Mouse (Mus musculus): ENCODE data around the gene Gm28230. TPM values are rescaled to one million over a fixed set of nuclear protein-coding genes. Genes with fewer than 3 reads are reported as not detected.

Gene Gm28230
- polyA plus RNA-seq, 1 experiment from 2014 or later, result not detected

GRCm38 (mm10) chr2:74683471-74683951 is 43.0 kb upstream of the Gm28230 start:
- H3K4me1 ChIP-seq (ENCODE audit: control insufficient read depth, insufficient read depth, low read length), result no peaks in the 10 kb centered on the region
- no peak overlapping the region for H3K4me3 ChIP-seq (ENCODE audit: low read length)
- ATAC-seq (replicated peaks; ENCODE audit: extremely low read depth, insufficient read depth, low FRiP score), result no peak
- H3K27me3 ChIP-seq (ENCODE audit: control insufficient read depth, insufficient read depth, low read length), result peaks cover 91% of the 10 kb centered on the region
- no peaks in the 10 kb centered on the region for H3K9me3 ChIP-seq (replicated peaks; ENCODE audit: control insufficient read depth, low read length)
- no peaks in the 10 kb centered on the region for H3K36me3 ChIP-seq (ENCODE audit: control insufficient read depth, insufficient read depth)
- no peak overlapping the region for H3K9ac ChIP-seq (ENCODE audit: low read length)
- no peak overlapping the region for H3K4me2 ChIP-seq (ENCODE audit: low read depth, low read length)
- WGBS, result 2% methylated on average over 18 of the region's 18 CpGs
- H3K27ac ChIP-seq (ENCODE audit: low read length), result no peak overlapping the region

GRCm38 (mm10) chr2:74684106-74684505 is 42.4 kb upstream of the Gm28230 start:
- Histone ChIP-seq H3K27me3 (ENCODE audit: control insufficient read depth, insufficient read depth, low read length) (peaks cover 89% of the 10 kb centered on the region), H3K9me3 (replicated peaks; ENCODE audit: control insufficient read depth, low read length) (no peaks in the 10 kb centered on the region), H3K27ac (ENCODE audit: low read length) (no peak overlapping the region), H3K4me1 (ENCODE audit: control insufficient read depth, insufficient read depth, low read length) (no peaks in the 10 kb centered on the region), H3K9ac (ENCODE audit: low read length) (no peak overlapping the region), H3K36me3 (ENCODE audit: control insufficient read depth, insufficient read depth) (no peaks in the 10 kb centered on the region), H3K4me3 (ENCODE audit: low read length) (no peak overlapping the region), H3K4me2 (ENCODE audit: low read depth, low read length) (no peak overlapping the region)
- WGBS, result 3% methylated on average over 12 of the region's 12 CpGs
- no peak for ATAC-seq (replicated peaks; ENCODE audit: extremely low read depth, insufficient read depth, low FRiP score)

GRCm38 (mm10) chr2:74685059-74685603 is 41.4 kb upstream of the Gm28230 start:
- Histone ChIP-seq H3K9me3 (replicated peaks; ENCODE audit: control insufficient read depth, low read length) (no peaks in the 10 kb centered on the region), H3K4me3 (ENCODE audit: low read length) (no peak overlapping the region), H3K27me3 (ENCODE audit: control insufficient read depth, insufficient read depth, low read length) (peaks cover 89% of the 10 kb centered on the region), H3K9ac (ENCODE audit: low read length) (no peak overlapping the region), H3K4me1 (ENCODE audit: control insufficient read depth, insufficient read depth, low read length) (no peaks in the 10 kb centered on the region), H3K27ac (ENCODE audit: low read length) (no peak overlapping the region), H3K36me3 (ENCODE audit: control insufficient read depth, insufficient read depth) (no peaks in the 10 kb centered on the region), H3K4me2 (ENCODE audit: low read depth, low read length) (no peak overlapping the region)
- no peak for ATAC-seq (replicated peaks; ENCODE audit: extremely low read depth, insufficient read depth, low FRiP score)
- 13% methylated on average over 4 of the region's 4 CpGs for WGBS

DNA sequence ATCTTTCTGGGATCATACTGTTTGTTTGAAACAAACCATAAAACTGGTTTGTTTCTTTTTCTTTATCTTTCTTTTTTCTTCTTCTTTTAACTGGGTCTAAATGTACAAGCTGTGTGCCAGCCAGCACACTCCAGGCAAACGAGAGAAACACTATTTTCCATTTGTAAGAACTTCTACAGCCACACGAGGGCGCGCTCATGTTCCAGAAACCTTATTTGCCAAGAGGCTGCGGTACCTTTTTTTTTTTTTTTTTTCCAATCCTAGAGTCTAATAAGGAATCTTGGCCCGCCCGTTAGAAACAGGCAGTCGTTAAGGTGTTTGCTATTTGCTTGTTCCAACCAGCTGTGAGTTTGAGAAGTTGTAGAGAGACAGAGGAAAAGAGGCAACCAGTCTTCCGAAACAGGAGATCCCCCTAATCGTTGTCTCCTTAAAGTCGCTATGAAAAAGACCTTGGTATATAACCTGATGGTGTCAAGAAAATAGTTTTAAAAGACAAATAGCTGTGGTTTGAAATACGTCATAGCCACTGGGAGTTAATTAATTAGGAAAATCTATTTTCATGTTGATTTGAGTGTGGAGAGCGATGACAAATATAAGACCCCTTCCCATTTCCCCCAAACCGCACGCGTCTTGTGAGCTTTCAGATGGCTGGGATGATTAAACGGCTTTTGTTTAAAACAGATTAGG is 40.1 kb upstream of the Gm28230 start:
- no peaks in the 10 kb centered on the region for H3K4me1 ChIP-seq (ENCODE audit: control insufficient read depth, insufficient read depth, low read length)
- peaks cover 83% of the 10 kb centered on the region for H3K27me3 ChIP-seq (ENCODE audit: control insufficient read depth, insufficient read depth, low read length)
- H3K4me3 ChIP-seq (ENCODE audit: low read length), result no peak overlapping the region
- no peak overlapping the region for H3K4me2 ChIP-seq (ENCODE audit: low read depth, low read length)
- no peak for ATAC-seq (replicated peaks; ENCODE audit: extremely low read depth, insufficient read depth, low FRiP score)
- 7% methylated on average over 17 of the region's 17 CpGs for WGBS
- no peaks in the 10 kb centered on the region for H3K36me3 ChIP-seq (ENCODE audit: control insufficient read depth, insufficient read depth)
- H3K9ac ChIP-seq (ENCODE audit: low read length), result no peak overlapping the region
- no peak overlapping the region for H3K27ac ChIP-seq (ENCODE audit: low read length)
- H3K9me3 ChIP-seq (replicated peaks; ENCODE audit: control insufficient read depth, low read length), result no peaks in the 10 kb centered on the region; the same call in 1 of the 2 replicates

GRCm38 (mm10) chr2:74686988-74687697 is 39.4 kb upstream of the Gm28230 start:
- no peaks in the 10 kb centered on the region for H3K4me1 ChIP-seq (ENCODE audit: control insufficient read depth, insufficient read depth, low read length)
- H3K9ac ChIP-seq (ENCODE audit: low read length), result no peak overlapping the region
- whole genome bisulfite sequencing, result 2% methylated on average over 27 of the region's 27 CpGs
- no peaks in the 10 kb centered on the region; the same call in 1 of the 2 replicates for H3K9me3 ChIP-seq (replicated peaks; ENCODE audit: control insufficient read depth, low read length)
- no peak for ATAC-seq (replicated peaks; ENCODE audit: extremely low read depth, insufficient read depth, low FRiP score)
- peaks cover 83% of the 10 kb centered on the region for H3K27me3 ChIP-seq (ENCODE audit: control insufficient read depth, insufficient read depth, low read length)
- H3K36me3 ChIP-seq (ENCODE audit: control insufficient read depth, insufficient read depth), result no peaks in the 10 kb centered on the region
- H3K4me2 ChIP-seq (ENCODE audit: low read depth, low read length), result no peak overlapping the region
- no peak overlapping the region for H3K27ac ChIP-seq (ENCODE audit: low read length)
- no peak overlapping the region for H3K4me3 ChIP-seq (ENCODE audit: low read length)

GRCm38 (mm10) chr2:74687698-74688555 is 38.6 kb upstream of the Gm28230 start:
- peaks cover 83% of the 10 kb centered on the region for H3K27me3 ChIP-seq (ENCODE audit: control insufficient read depth, insufficient read depth, low read length)
- no peaks in the 10 kb centered on the region for H3K4me1 ChIP-seq (ENCODE audit: control insufficient read depth, insufficient read depth, low read length)
- H3K4me3 ChIP-seq (ENCODE audit: low read length), result no peak overlapping the region
- no peak overlapping the region for H3K27ac ChIP-seq (ENCODE audit: low read length)
- no peak overlapping the region for H3K4me2 ChIP-seq (ENCODE audit: low read depth, low read length)
- H3K36me3 ChIP-seq (ENCODE audit: control insufficient read depth, insufficient read depth), result no peaks in the 10 kb centered on the region
- H3K9ac ChIP-seq (ENCODE audit: low read length), result no peak overlapping the region
- H3K9me3 ChIP-seq (replicated peaks; ENCODE audit: control insufficient read depth, low read length), result no peaks in the 10 kb centered on the region; the same call in 1 of the 2 replicates
- no peak for ATAC-seq (replicated peaks; ENCODE audit: extremely low read depth, insufficient read depth, low FRiP score)
- 1% methylated on average over 31 of the region's 31 CpGs for WGBS

- no peaks in the 10 kb centered on the region for H3K4me1 ChIP-seq (ENCODE audit: control insufficient read depth, insufficient read depth, low read length)
- H3K9me3 ChIP-seq (replicated peaks; ENCODE audit: control insufficient read depth, low read length), result no peaks in the 10 kb centered on the region; the same call in 1 of the 2 replicates
- WGBS, result 6% methylated on average over 12 of the region's 12 CpGs
- no peak overlapping the region for H3K4me3 ChIP-seq (ENCODE audit: low read length)
- no peak for ATAC-seq (replicated peaks; ENCODE audit: extremely low read depth, insufficient read depth, low FRiP score)
- H3K9ac ChIP-seq (ENCODE audit: low read length), result no peak overlapping the region
- no peaks in the 10 kb centered on the region for H3K36me3 ChIP-seq (ENCODE audit: control insufficient read depth, insufficient read depth)
- no peak overlapping the region for H3K27ac ChIP-seq (ENCODE audit: low read length)
- peaks cover 84% of the 10 kb centered on the region for H3K27me3 ChIP-seq (ENCODE audit: control insufficient read depth, insufficient read depth, low read length)
- no peak overlapping the region for H3K4me2 ChIP-seq (ENCODE audit: low read depth, low read length)
These were observed 37.5 kb upstream of the Gm28230 start for GRCm38 (mm10) chr2:74688795-74689573.

- Histone ChIP-seq H3K9me3 (replicated peaks; ENCODE audit: control insufficient read depth, low read length) (no peaks in the 10 kb centered on the region; the same call in 1 of the 2 replicates), H3K4me1 (ENCODE audit: control insufficient read depth, insufficient read depth, low read length) (no peaks in the 10 kb centered on the region), H3K27ac (ENCODE audit: low read length) (no peak overlapping the region), H3K36me3 (ENCODE audit: control insufficient read depth, insufficient read depth) (no peaks in the 10 kb centered on the region), H3K27me3 (ENCODE audit: control insufficient read depth, insufficient read depth, low read length) (peaks cover 84% of the 10 kb centered on the region), H3K9ac (ENCODE audit: low read length) (no peak overlapping the region), H3K4me3 (ENCODE audit: low read length) (no peak overlapping the region), H3K4me2 (ENCODE audit: low read depth, low read length) (no peak overlapping the region)
- 2% methylated on average over 24 of the region's 24 CpGs for whole genome bisulfite sequencing
- ATAC-seq (replicated peaks; ENCODE audit: extremely low read depth, insufficient read depth, low FRiP score), result no peak
These were observed 36.8 kb upstream of the Gm28230 start for GRCm38 (mm10) chr2:74689574-74690337.

Measured in heart, embryonic 16.5 days (tissue).